Mouse (Mus musculus) hindbrain, embryonic 11.5 days (tissue): Measurements from ENCODE around the gene C1ql1. TPM values are rescaled to one million over a fixed set of nuclear protein-coding genes. Genes with fewer than 3 reads are reported as not detected.
A peak's percentile ranks its signal among the peaks of the same experiment; 100 is the strongest.
"Not testable (repeated sequence)": the region's sequence is repeated elsewhere in the genome, so short reads cannot be mapped to it uniquely, and the experiment has no call there.

Experiments
- ATAC-seq: fragments of 200-750 bp; cut with Nextera tagmentation; 2 replicates; pipeline ENCODE4 v1.8.0; 2017; ENCODE audit warnings: mild to moderate bottlenecking, moderate TSS enrichment, moderate library complexity; ENCODE audit not compliant: low FRiP score
- DNase-seq: peaks from one replicate; pipeline ENCODE4 v3.0.0-alpha.2; 2015; ENCODE audit warnings: low spot score
- H3K27ac ChIP-seq: fragments of 300-500 bp; sonication (generic); 2 replicates; pipeline ENCODE4 v1.5.1; 2014; ENCODE audit warnings: mild to moderate bottlenecking, low read depth, low read length
- H3K27me3 ChIP-seq: fragments of 300-500 bp; sonication (generic); 2 replicates; pipeline ENCODE4 v1.6.1; 2014; ENCODE audit warnings: mild to moderate bottlenecking, low read length, moderate library complexity, mixed read lengths; ENCODE audit not compliant: control insufficient read depth, insufficient read depth
- H3K36me3 ChIP-seq: fragments of 300-500 bp; sonication (generic); 2 replicates; pipeline ENCODE4 v1.6.1; 2014; ENCODE audit warnings: mild to moderate bottlenecking, low read length, moderate library complexity, mixed read lengths; ENCODE audit not compliant: control insufficient read depth, insufficient read depth
- H3K4me1 ChIP-seq: fragments of 300-500 bp; sonication (generic); replicated peaks from 2 replicates; pipeline ENCODE4 v1.6.1; 2014; ENCODE audit warnings: low read length, mixed read lengths; ENCODE audit not compliant: control insufficient read depth, insufficient read depth
- H3K4me2 ChIP-seq: fragments of 300-500 bp; sonication (generic); replicated peaks from 2 replicates; pipeline ENCODE4 v1.6.1; 2014; ENCODE audit warnings: mild to moderate bottlenecking, low read depth, low read length
- H3K4me3 ChIP-seq: fragments of 300-500 bp; sonication (generic); 2 replicates; pipeline ENCODE4 v1.5.1; 2014; ENCODE audit warnings: low read depth, low read length
- H3K9ac ChIP-seq: fragments of 300-500 bp; sonication (generic); 2 replicates; pipeline ENCODE4 v1.6.1; 2014; ENCODE audit warnings: low read depth, low read length
- H3K9me3 ChIP-seq: fragments of 300-500 bp; sonication (generic); 2 replicates; pipeline ENCODE4 v1.6.1; 2016; ENCODE audit warnings: low read length; ENCODE audit not compliant: control insufficient read depth
- WGBS: fragments of 180-500 bp; shearing (Covaris S2); extraction: QIAGEN DNeasy Blood & Tissue Kit; methylation state at CpG from one replicate; pipeline ENCODE4 v1.1.7; 2014; 5-methylcytosine and 5-hydroxymethylcytosine counted together
- polyA plus RNA-seq: library from polyadenylated mRNA; unstranded; fragments of >200 nt; fragmentation: Nextera tagmentation; extraction: Ambion mirVana; gene quantifications from 2 replicates; pipeline ENCODE4 v1.2.1, GENCODE M21; 2014

C1ql1 gene
- polyA plus RNA-seq, 1 experiment from 2014 or later: 11.0 TPM

DNA sequence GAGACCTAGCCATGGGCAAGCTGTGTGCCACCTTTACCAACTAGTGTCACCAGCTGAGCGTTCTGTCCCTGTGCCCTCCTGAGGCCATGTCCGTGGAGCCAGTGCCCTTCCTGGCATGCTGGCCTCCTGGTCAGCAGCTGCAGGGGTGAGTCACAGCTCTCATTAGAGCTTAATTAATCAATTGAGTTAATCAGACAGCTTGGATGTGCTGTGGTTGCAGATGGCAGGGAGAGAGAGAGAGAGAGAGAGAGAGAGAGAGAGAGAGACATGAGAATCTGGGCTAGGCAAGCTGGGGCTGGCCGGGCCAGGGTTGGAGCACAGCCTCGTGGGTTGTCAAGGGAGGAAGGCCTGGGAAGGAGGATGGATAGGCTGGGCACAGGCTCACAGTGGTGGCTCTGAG, 38.1 kb upstream of the C1ql1 start:
- 58% methylated on average over 4 of the region's 4 CpGs for WGBS
- Histone ChIP-seq H3K27me3 (peaks cover 10% of the 10 kb centered on the region), H3K9me3 (no peaks in the 10 kb centered on the region), H3K4me3 (no peak overlapping the region), H3K4me2 (no peak overlapping the region), H3K9ac (no peak overlapping the region), H3K4me1 (no peaks in the 10 kb centered on the region), H3K27ac (no peak overlapping the region), H3K36me3 (no peaks in the 10 kb centered on the region)
- DNase-seq (no peak), ATAC-seq (no peak)

DNA sequence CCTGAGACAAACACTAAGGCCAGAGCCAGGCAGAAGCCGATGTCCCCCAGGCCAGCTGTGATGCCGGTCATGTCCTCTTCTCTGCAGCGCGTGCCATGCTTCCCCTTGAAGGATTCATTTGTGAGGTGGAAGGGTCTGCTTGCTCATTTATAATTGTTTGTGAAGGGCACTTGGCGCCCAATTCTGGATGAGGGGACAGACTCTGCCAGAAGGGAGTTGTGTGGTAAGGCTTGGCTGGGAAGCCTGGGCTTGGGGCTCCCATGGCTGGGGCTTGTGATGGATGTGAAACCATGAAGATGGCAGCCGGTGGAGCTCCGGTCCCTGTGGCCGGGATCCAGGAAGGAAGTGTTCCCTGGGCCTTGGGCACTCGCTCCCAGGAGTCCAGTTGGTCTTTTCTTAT, 37.6 kb upstream of the C1ql1 start:
- no peaks in the 10 kb centered on the region for H3K36me3 ChIP-seq
- H3K9me3 ChIP-seq: no peaks in the 10 kb centered on the region
- no peak overlapping the region for H3K9ac ChIP-seq
- no peak for DNase-seq
- H3K27ac ChIP-seq: no peak overlapping the region
- WGBS: 87% methylated on average over 9 of the region's 9 CpGs
- peaks cover 6% of the 10 kb centered on the region for H3K27me3 ChIP-seq
- H3K4me1 ChIP-seq: no peaks in the 10 kb centered on the region
- no peak overlapping the region for H3K4me2 ChIP-seq
- ATAC-seq: no peak
- H3K4me3 ChIP-seq: no peak overlapping the region; the same call in 1 of the 2 replicates

DNA sequence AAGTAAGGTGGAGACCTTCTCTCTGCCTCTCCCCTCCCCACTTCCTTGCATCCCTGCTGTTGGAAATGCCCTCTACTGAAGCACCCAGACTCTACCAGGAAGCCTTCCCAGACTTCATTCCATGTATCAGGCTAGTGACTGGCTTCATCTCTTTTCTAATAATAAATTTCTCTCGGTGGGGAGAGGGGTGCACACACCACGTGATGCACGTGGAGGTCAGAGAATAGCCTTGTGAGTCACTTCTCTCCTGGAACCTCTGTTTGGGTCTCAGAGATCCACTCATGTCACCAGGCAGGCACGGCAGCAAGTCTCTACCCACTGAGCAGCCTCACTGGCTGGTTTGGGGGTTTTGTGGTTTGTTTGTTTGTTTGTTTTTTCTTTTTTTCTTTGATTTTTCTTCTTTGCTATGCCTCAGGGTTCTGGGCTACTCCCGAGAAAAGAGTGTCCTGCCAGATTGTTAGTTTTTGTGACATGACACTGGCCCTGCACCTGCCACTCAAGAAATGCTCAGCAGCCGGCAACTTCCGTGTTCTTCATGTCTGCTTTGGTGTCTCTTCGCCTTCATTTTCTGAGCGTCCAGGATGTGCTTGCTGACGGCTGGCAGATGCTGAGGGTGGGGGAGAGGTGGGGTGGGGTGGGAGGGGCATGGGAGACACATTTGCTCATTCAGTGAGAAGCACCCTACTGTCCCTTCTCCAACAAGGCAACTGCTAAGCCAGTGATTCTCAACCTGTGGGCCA, 34.8 kb upstream of the C1ql1 start:
- Histone ChIP-seq H3K27me3 (no peaks in the 10 kb centered on the region), H3K36me3 (no peaks in the 10 kb centered on the region), H3K4me1 (no peaks in the 10 kb centered on the region), H3K9me3 (no peaks in the 10 kb centered on the region), H3K4me3 (no peak overlapping the region), H3K27ac (no peak overlapping the region), H3K4me2 (no peak overlapping the region), H3K9ac (no peak overlapping the region)
- WGBS: 63% methylated on average over 10 of the region's 10 CpGs
- DNase-seq: no peak
- no peak for ATAC-seq

DNA sequence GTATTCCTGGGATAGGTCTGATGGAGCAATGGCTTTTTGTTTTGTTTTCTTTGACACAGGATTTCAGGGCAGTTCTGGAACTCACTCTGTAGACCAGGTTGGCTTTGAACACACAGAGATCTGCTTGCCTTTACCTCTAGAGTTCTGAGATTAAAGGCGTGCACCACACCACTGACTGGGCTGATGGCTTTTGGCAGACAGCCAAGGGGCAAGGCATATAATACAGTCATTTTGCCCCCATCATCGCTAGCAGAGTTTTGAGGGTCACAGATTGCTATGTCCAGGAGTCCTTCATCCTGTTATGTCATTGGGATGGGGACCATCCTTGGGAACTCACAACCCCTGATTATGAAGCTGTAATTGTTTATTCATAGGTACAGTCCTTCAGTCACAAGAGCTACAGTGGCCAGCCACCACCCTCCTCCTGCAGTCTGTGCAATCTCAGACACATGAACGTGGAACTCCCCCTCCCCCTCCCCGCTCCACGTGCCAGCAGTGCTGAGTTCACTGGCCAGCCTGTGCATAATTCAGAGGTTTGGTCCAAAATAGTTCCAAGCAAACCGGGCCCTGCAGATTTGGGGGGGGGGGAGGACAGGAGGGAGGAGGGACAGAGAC, 31.7 kb upstream of the C1ql1 start:
- ATAC-seq (no peak), DNase-seq (no peak)
- Histone ChIP-seq H3K4me1 (no peaks in the 10 kb centered on the region), H3K4me2 (no peak overlapping the region), H3K36me3 (no peaks in the 10 kb centered on the region), H3K9ac (no peak overlapping the region), H3K27ac (no peak overlapping the region), H3K9me3 (no peaks in the 10 kb centered on the region), H3K4me3 (no peak overlapping the region), H3K27me3 (no peaks in the 10 kb centered on the region)
- WGBS: 63% methylated on average over 6 of the region's 6 CpGs

DNA sequence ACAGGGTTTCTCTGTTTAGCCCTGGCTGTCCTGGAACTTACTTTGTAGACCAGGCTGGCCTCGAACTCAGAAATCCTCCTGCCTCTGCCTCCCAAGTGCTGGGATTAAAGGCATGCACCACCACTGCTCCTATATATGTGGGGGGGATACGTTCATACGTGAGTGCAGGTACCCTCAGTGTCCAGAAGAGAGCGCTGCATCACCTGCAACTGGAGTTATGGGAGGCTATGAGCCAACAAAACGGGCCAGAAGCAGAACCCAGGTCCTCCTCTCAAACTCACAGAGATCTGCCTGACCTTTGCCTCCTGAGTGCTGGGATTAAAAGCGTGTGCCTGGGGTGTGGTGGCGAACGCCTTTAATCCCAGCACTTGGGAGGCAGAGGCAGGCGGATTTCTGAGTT, 29.5 kb upstream of the C1ql1 start:
- not testable (repeated sequence) for H3K4me2 ChIP-seq, H3K27me3 ChIP-seq, DNase-seq, ATAC-seq, H3K4me3 ChIP-seq, H3K4me1 ChIP-seq, H3K36me3 ChIP-seq, H3K9ac ChIP-seq, H3K27ac ChIP-seq, H3K9me3 ChIP-seq
- 85% methylated on average over 9 of the region's 9 CpGs for WGBS

DNA sequence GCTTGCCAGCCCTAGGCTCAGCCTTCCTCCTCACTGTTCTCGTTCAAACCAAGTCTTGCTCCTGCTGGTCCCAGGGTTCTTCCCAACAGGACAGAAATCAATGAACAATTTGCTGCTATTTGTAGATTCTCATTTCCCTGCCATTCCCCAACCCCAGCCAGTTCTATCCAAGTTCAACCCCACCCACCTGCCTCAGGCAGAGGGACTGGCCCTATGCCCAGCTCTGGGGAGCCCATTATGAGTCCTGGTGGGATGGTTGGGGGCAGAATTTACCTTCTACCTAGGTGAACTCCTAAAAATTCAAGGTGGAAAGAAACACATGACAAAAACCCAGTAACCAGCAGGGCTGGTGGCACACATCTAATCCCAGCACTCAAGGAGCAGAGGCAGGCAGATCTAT, 25.8 kb upstream of the C1ql1 start:
- ATAC-seq: no peak
- 80% methylated on average over 1 of the region's 1 CpGs for whole genome bisulfite sequencing

DNA sequence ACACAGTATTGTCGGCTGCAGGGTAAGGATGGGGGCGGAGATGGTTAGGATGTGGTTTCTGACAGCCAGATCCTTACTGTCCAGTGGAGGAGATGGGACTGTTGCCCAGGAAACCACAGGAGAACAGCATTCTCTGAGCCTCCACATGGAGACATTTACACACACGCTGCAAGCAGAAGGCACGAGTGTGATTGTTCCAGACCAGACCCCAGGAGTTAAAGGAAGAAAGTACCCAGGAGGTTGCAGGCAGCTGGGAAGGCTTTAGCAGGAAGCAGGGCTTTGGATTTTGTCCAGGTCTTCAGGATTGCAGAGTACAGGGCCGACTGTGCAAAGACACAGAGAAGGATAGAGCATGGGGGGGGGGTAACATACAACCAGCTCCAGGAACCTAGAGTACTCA, 25.1 kb upstream of the C1ql1 start:
- Histone ChIP-seq H3K4me3 (no peak overlapping the region), H3K36me3 (no peaks in the 10 kb centered on the region), H3K27me3 (peaks cover 10% of the 10 kb centered on the region), H3K27ac (no peak overlapping the region), H3K9me3 (no peaks in the 10 kb centered on the region), H3K9ac (no peak overlapping the region), H3K4me1 (no peaks in the 10 kb centered on the region), H3K4me2 (no peak overlapping the region)
- DNase-seq: no peak
- no peak for ATAC-seq
- 62% methylated on average over 5 of the region's 5 CpGs for WGBS

More for the DNA sequence above, 25.8 kb upstream of the C1ql1 start:
- DNase-seq: no peak
- no peaks in the 10 kb centered on the region for H3K9me3 ChIP-seq
- no peak overlapping the region for H3K27ac ChIP-seq
- no peak overlapping the region for H3K4me3 ChIP-seq
- no peak overlapping the region for H3K9ac ChIP-seq
- no peaks in the 10 kb centered on the region for H3K36me3 ChIP-seq
- peaks cover 10% of the 10 kb centered on the region for H3K27me3 ChIP-seq
- no peak overlapping the region for H3K4me2 ChIP-seq
- no peaks in the 10 kb centered on the region for H3K4me1 ChIP-seq

DNA sequence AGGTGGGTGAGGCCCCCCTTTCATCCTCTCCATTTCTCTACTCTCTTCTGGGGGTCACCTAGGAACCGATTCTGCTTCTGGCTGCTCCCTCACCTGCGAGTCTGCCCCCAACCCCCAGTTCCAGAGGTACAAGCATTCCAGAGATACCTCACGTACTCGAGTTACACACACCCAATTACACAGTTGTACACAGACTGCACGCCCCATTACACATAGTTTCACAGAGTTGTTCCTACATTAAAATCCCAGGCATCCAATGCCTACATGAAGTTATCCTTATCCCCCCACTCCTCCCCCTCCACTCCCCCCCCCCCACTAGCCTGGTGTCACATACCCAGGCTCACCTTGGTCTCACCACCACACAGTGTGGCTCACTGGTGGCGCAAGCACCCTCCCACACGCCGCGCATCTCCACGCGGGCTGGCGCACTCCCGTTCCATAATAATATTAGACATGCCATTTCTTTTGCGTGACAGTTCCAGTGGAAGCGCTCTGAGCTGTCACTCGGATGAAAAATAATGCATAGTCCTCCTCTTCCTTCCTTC, 18.1 kb upstream of the C1ql1 start:
- WGBS: 71% methylated on average over 16 of the region's 16 CpGs
- H3K27me3 ChIP-seq: no peaks in the 10 kb centered on the region; the same call in 1 of the 2 replicates
- no peaks in the 10 kb centered on the region for H3K9me3 ChIP-seq
- no peak overlapping the region for H3K4me3 ChIP-seq
- DNase-seq (no peak), ATAC-seq (no peak; the same call in 1 of the 2 replicates)
- H3K4me1 ChIP-seq: peaks cover 7% of the 10 kb centered on the region
- H3K9ac ChIP-seq: no peak overlapping the region; the same call in 1 of the 2 replicates
- H3K27ac ChIP-seq: peak overlapping the region; percentile 87; the same call in 1 of the 2 replicates
- no peak overlapping the region for H3K4me2 ChIP-seq
- H3K36me3 ChIP-seq: no peaks in the 10 kb centered on the region
